Mouse (Mus musculus) forebrain, embryonic 11.5 days (tissue): ENCODE results near the gene Xkr8. TPM values are rescaled to one million over a fixed set of nuclear protein-coding genes. Genes with fewer than 3 reads are reported as not detected.
"Not testable (repeated sequence)": the region's sequence is repeated elsewhere in the genome, so short reads cannot be mapped to it uniquely, and the experiment has no call there.

Source experiments
- ATAC-seq: fragments of 200-750 bp; cut with Nextera tagmentation; replicated peaks from 2 replicates; pipeline ENCODE4 v1.8.0; 2017; ENCODE audit warnings: moderate TSS enrichment; ENCODE audit not compliant: low FRiP score
- DNase-seq: peaks from one replicate; pipeline ENCODE4 v3.0.0-alpha.2; 2017; ENCODE audit warnings: low spot score
- H3K27ac ChIP-seq: fragments of 300-500 bp; sonication (generic); 2 replicates; pipeline ENCODE4 v1.5.1; 2014; ENCODE audit warnings: low read depth, low read length
- H3K27me3 ChIP-seq: fragments of 300-500 bp; sonication (generic); 2 replicates; pipeline ENCODE4 v1.6.1; 2014; ENCODE audit warnings: mild to moderate bottlenecking, low read length, mixed read lengths; ENCODE audit not compliant: control insufficient read depth, insufficient read depth
- H3K36me3 ChIP-seq: fragments of 300-500 bp; sonication (generic); 2 replicates; pipeline ENCODE4 v1.6.1; 2014; ENCODE audit warnings: mild to moderate bottlenecking, low read length, moderate library complexity, mixed read lengths; ENCODE audit not compliant: control insufficient read depth, insufficient read depth
- H3K4me1 ChIP-seq: fragments of 300-500 bp; sonication (generic); replicated peaks from 2 replicates; pipeline ENCODE4 v1.6.1; 2014; ENCODE audit warnings: low read length, mixed read lengths; ENCODE audit not compliant: control insufficient read depth, insufficient read depth
- H3K4me2 ChIP-seq: fragments of 300-500 bp; sonication (generic); 2 replicates; pipeline ENCODE4 v1.6.1; 2014; ENCODE audit warnings: low read depth, mild to moderate bottlenecking, low read length, moderate library complexity, mixed read lengths; ENCODE audit not compliant: severe bottlenecking
- H3K4me3 ChIP-seq: fragments of 300-500 bp; sonication (generic); 2 replicates; pipeline ENCODE4 v1.5.1; 2014; ENCODE audit warnings: low read depth, low read length
- H3K9ac ChIP-seq: fragments of 300-500 bp; sonication (generic); 2 replicates; pipeline ENCODE4 v1.6.1; 2014; ENCODE audit warnings: low read length
- H3K9me3 ChIP-seq: fragments of 300-500 bp; sonication (generic); 2 replicates; pipeline ENCODE4 v1.6.1; 2016; ENCODE audit warnings: low read length, mixed read lengths; ENCODE audit not compliant: control insufficient read depth
- WGBS: fragments of 180-500 bp; shearing (Covaris S2); extraction: QIAGEN DNeasy Blood & Tissue Kit; methylation state at CpG from one replicate; pipeline ENCODE4 v1.1.7; 2014; 5-methylcytosine and 5-hydroxymethylcytosine counted together
- polyA plus RNA-seq: library from polyadenylated mRNA; unstranded; fragments of >200 nt; fragmentation: Nextera tagmentation; extraction: Ambion mirVana; gene quantifications from 2 replicates; pipeline ENCODE4 v1.2.1, GENCODE M21; 2014

Gene Xkr8
- polyA plus RNA-seq, 1 experiment from 2014 or later: 4.8 TPM

- no peak for ATAC-seq
- no peaks in the 10 kb centered on the region for H3K27me3 ChIP-seq
- DNase-seq: no peak
- no peak overlapping the region for H3K4me2 ChIP-seq
- 83% methylated on average over 9 of the region's 9 CpGs for WGBS
- no peaks in the 10 kb centered on the region for H3K9me3 ChIP-seq
- no peaks in the 10 kb centered on the region for H3K36me3 ChIP-seq
- H3K27ac ChIP-seq: no peak overlapping the region
- no peaks in the 10 kb centered on the region for H3K4me1 ChIP-seq
- no peak overlapping the region for H3K9ac ChIP-seq
- H3K4me3 ChIP-seq: no peak overlapping the region
These were observed 14.7 kb upstream of the Xkr8 start for GRCm38 (mm10) chr4:132746911-132747517.

GRCm38 (mm10) chr4:132743992-132744911 lies 11.9 kb upstream of the Xkr8 start:
- ATAC-seq: no peak
- WGBS: 89% methylated on average over 11 of the region's 11 CpGs

DNA sequence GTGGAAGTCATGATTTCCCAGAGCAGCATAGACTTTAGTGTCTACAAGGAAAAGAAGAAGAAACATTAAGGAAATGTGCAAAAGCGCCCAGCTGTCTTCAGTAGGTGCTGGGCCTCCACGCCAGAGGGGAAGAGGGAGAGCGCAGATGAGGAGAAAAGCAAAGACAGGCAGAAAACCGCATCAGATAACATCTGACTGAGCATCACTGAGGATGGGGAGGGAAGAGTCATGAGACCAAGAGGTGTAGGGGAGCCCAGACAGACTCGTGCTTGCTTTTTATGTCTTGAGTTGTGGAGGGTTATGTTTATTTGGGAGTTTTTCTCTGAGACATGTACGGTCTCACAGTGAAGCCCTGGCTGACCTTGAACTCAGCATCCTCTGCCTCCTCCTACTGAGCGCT lies 9.1 kb upstream of the Xkr8 start:
- 93% methylated on average over 7 of the region's 7 CpGs for WGBS

More at GRCm38 (mm10) chr4:132743992-132744911, 11.9 kb upstream of the Xkr8 start:
- no peak overlapping the region for H3K27ac ChIP-seq
- H3K9ac ChIP-seq: no peak overlapping the region
- no peak overlapping the region for H3K4me3 ChIP-seq
- H3K4me2 ChIP-seq: no peak overlapping the region
- DNase-seq: no peak
- no peaks in the 10 kb centered on the region for H3K27me3 ChIP-seq
- no peaks in the 10 kb centered on the region for H3K4me1 ChIP-seq
- H3K9me3 ChIP-seq: no peaks in the 10 kb centered on the region
- H3K36me3 ChIP-seq: no peaks in the 10 kb centered on the region

DNA sequence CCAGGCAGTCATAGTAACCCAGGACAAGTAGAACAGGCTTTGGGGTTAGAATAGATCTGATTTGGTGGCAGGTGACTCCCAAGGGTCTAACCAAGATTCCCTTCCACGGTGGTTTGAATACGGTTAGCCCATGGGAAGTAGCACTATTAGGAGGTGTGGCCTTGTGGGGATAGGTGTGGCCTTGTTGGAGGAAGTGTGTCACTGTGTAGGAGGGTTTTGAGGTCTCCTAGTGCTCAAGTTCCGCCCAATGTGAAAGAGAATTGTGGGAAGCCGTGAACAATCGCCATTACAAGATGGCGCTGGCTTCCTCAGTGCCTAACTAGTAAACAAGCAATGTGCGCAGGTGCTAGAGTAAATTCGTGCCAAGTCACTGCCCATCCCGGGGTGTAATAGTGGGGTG lies 4.8 kb upstream of the Xkr8 start:
- not testable (repeated sequence) for H3K4me2 ChIP-seq, H3K27ac ChIP-seq, H3K9me3 ChIP-seq, H3K4me1 ChIP-seq, ATAC-seq, DNase-seq, H3K9ac ChIP-seq, H3K27me3 ChIP-seq, H3K4me3 ChIP-seq, H3K36me3 ChIP-seq
- WGBS: 92% methylated on average over 9 of the region's 9 CpGs

More for the DNA sequence above, 9.1 kb upstream of the Xkr8 start:
- Histone ChIP-seq H3K4me2 (no peak overlapping the region), H3K27ac (no peak overlapping the region), H3K9me3 (no peaks in the 10 kb centered on the region), H3K4me1 (no peaks in the 10 kb centered on the region), H3K4me3 (no peak overlapping the region), H3K27me3 (no peaks in the 10 kb centered on the region), H3K9ac (no peak overlapping the region), H3K36me3 (no peaks in the 10 kb centered on the region)
- DNase-seq (no peak), ATAC-seq (no peak)

DNA sequence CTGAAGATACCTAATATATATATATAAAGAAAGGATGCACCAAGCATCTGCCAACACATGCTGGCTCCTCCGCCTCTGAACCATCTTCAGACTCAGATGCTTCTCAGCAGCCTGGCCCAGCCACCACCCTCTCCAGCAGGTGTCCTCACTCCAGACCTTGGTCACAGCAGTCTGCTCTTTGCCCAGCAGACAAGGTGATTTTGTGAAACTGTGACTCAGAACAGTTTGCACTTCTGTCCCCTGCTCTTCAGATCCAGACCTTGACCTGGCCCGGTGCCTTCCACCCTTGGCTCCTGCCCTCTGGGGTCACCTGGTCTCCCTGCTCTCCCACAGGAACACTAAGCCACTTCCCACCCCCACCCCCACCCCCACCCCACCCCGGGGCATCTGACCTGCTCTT lies 3.5 kb upstream of the Xkr8 start:
- Histone ChIP-seq H3K27ac (no peak overlapping the region), H3K36me3 (no peaks in the 10 kb centered on the region), H3K4me1 (no peaks in the 10 kb centered on the region), H3K9me3 (no peaks in the 10 kb centered on the region), H3K27me3 (no peaks in the 10 kb centered on the region), H3K4me2 (no peak overlapping the region), H3K4me3 (no peak overlapping the region), H3K9ac (no peak overlapping the region)
- WGBS: 86% methylated on average over 3 of the region's 3 CpGs
- ATAC-seq (no peak), DNase-seq (no peak)

- Histone ChIP-seq H3K9ac (no peak overlapping the region), H3K9me3 (no peaks in the 10 kb centered on the region), H3K36me3 (no peaks in the 10 kb centered on the region), H3K27ac (no peak overlapping the region), H3K4me2 (no peak overlapping the region), H3K4me1 (no peaks in the 10 kb centered on the region), H3K27me3 (no peaks in the 10 kb centered on the region), H3K4me3 (no peak overlapping the region)
- 91% methylated on average over 2 of the region's 2 CpGs for WGBS
- ATAC-seq (no peak), DNase-seq (no peak)
These were observed 3.0 kb upstream of the Xkr8 start for GRCm38 (mm10) chr4:132735389-132735788.

GRCm38 (mm10) chr4:132734766-132735165 lies 2.4 kb upstream of the Xkr8 start:
- Histone ChIP-seq H3K4me2 (no peak overlapping the region), H3K27ac (no peak overlapping the region), H3K9me3 (no peaks in the 10 kb centered on the region), H3K9ac (no peak overlapping the region), H3K4me1 (no peaks in the 10 kb centered on the region), H3K4me3 (no peak overlapping the region), H3K27me3 (no peaks in the 10 kb centered on the region), H3K36me3 (no peaks in the 10 kb centered on the region)
- no peak for DNase-seq
- 88% methylated on average over 2 of the region's 2 CpGs for WGBS
- ATAC-seq: no peak

DNA sequence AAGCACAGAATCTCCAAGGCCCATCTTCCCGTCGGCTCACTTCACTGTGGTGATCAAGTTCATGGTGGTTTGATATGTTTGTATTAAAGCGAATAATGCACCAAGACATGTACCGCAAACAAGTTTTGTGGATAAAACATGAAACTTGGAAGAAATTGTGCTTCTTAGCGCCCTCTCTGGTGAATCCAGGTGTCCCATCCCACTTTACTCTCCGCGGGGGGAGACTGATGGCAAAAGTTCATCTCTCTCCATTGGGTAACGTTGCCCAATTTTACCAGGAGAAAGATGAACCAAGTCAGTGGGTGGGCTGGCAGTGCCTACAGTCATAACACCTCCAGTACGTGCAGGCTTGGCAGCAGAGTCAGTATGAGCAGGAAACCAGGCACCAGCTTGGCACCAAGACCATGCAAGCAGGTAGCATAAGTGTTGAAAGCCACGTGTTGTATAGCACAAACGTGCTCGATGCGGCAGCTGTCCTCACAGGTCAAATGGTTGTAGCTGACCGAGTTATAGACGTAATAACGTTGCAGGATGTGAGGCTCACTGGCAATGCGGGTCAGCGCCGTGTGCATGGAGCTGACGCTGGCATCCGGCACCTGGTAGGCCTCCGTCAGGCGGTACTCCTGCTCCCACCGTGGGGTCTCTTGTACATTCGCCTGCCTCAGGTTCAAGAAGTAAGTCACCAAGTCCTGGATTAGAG lies 875 bp upstream of the Xkr8 start:
- Histone ChIP-seq H3K9me3 (no peaks in the 10 kb centered on the region), H3K36me3 (no peaks in the 10 kb centered on the region), H3K4me3 (no peak overlapping the region), H3K27ac (no peak overlapping the region), H3K9ac (no peak overlapping the region), H3K4me2 (no peak overlapping the region), H3K27me3 (no peaks in the 10 kb centered on the region), H3K4me1 (no peaks in the 10 kb centered on the region)
- no peak for DNase-seq
- WGBS: 91% methylated on average over 25 of the region's 25 CpGs
- ATAC-seq: no peak
